Mouse (Mus musculus) olfactory bulb, adult 2 months (tissue): ENCODE results near the gene Arhgef3.

Source experiments
- CTCF ChIP-seq: fragments of 200-500 bp; IDR thresholded peaks from 2 replicates; pipeline ENCODE4 v1.5.1; 2012; ENCODE audit warnings: low read depth, mild to moderate bottlenecking, low read length, moderate library complexity; ENCODE audit not compliant: insufficient read depth
- POLR2A ChIP-seq: fragments of 200-500 bp; IDR thresholded peaks from 2 replicates; pipeline ENCODE4 v1.6.1; 2012; ENCODE audit warnings: mild to moderate bottlenecking, low read depth, low read length, moderate library complexity; ENCODE audit not compliant: insufficient read depth

DNA sequence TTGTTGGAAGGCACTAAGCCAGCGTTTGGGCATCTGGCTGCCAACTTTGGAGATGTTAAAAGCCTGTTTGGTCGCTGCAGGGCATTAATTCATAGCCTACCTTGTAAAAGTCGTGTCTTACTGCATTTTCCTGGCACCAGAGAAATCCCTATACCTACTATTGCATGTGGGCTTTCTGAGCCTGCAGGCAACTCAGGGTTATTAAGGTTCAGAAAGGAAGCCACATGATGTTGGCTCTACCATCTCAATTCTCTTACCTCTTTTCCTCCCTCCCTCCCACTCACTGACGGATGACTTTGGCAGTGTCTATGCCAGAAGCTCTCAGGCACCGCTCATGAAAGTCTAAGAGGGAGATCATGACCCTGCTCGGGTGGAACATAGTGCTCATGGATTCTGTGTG lies 210.8 kb downstream of the Arhgef3 start:
- TF ChIP-seq CTCF: no peak
- no peak for TF ChIP-seq POLR2A
